Mouse (Mus musculus) embryonic facial prominence, embryonic 12.5 days (tissue): ENCODE results near the gene Prpsap1. TPM values are rescaled to one million over a fixed set of nuclear protein-coding genes. Genes with fewer than 3 reads are reported as not detected.

Source experiments
- ATAC-seq: fragments of 200-750 bp; cut with Nextera tagmentation; 2 replicates; pipeline ENCODE4 v1.8.0; 2017; ENCODE audit not compliant: insufficient number of reproducible peaks, insufficient read depth, low FRiP score, low TSS enrichment
- H3K27ac ChIP-seq: fragments of 300-500 bp; sonication (generic); 2 replicates; pipeline ENCODE4 v1.5.1; 2016; ENCODE audit warnings: mild to moderate bottlenecking
- H3K27me3 ChIP-seq: fragments of 300-500 bp; sonication (generic); 2 replicates; pipeline ENCODE4 v1.6.1; 2016; ENCODE audit warnings: mild to moderate bottlenecking, moderate library complexity
- H3K36me3 ChIP-seq: fragments of 300-500 bp; sonication (generic); 2 replicates; pipeline ENCODE4 v1.6.1; 2016; ENCODE audit warnings: mild to moderate bottlenecking
- H3K4me1 ChIP-seq: fragments of 300-500 bp; sonication (generic); 2 replicates; pipeline ENCODE4 v1.6.1; 2016
- H3K4me2 ChIP-seq: fragments of 300-500 bp; sonication (generic); replicated peaks from 2 replicates; pipeline ENCODE4 v1.6.1; 2016; ENCODE audit warnings: mild to moderate bottlenecking, moderate library complexity
- H3K4me3 ChIP-seq: fragments of 300-500 bp; sonication (generic); 2 replicates; pipeline ENCODE4 v1.5.1; 2016; ENCODE audit warnings: mild to moderate bottlenecking
- H3K9ac ChIP-seq: fragments of 300-500 bp; sonication (generic); 2 replicates; pipeline ENCODE4 v1.6.1; 2016; ENCODE audit warnings: mild to moderate bottlenecking, moderate library complexity
- H3K9me3 ChIP-seq: fragments of 300-500 bp; sonication (generic); 2 replicates; pipeline ENCODE4 v1.6.1; 2016; ENCODE audit warnings: mild to moderate bottlenecking, moderate library complexity
- WGBS: fragments of 180-500 bp; shearing (Covaris S2); methylation state at CpG from one replicate; pipeline ENCODE4 v1.1.7; 2016; 5-methylcytosine and 5-hydroxymethylcytosine counted together
- polyA plus RNA-seq: library from polyadenylated mRNA; unstranded; fragments of >200 nt; fragmentation: Nextera tagmentation; extraction: Ambion mirVana; gene quantifications from 2 replicates; pipeline ENCODE4 v1.2.1, GENCODE M21; 2016

Prpsap1 gene
- polyA plus RNA-seq, 1 experiment from 2014 or later: 197 TPM

DNA sequence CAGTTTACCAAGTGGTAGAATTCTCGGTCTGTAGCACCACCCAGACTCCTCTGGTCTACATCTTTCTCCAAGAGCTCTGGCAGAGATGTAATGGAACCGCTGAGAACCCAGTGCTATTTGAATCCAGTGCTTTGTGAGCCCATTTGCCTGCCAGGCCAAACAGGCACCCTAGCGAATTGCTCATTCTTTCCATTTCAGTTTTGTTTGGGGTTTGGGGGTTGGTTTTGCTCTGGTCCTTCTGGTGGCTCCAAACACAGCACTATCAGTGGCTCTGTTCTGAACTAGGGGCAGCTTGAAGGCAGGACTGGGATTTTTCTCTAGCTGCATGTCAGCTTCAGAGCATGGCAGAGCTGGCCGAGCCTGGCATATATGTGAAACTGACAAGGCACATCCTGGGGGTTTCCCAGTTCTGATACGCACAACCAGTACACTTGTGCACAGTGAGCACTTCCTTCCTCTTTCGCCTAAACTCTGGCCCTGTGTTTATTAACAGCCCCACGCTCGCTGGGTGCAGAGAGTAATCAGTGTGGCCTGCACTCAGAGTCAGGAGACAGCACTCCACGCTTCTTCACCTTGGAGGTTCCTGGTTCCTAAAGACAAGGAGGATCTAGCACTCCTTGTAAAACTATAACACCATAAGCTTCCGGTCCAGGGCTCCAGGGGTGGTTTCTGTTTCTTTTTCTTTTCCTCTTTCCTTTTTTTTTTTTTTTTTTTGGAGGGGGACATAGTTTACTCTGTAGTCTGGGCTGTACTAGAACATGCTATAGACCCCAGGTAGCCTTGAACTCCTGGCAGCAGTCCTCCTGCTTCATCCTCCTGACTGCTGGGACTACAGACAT is 70.0 kb downstream of the Prpsap1 start:
- no peak for ATAC-seq
- Histone ChIP-seq H3K9ac (no peak overlapping the region), H3K4me1 (peaks cover 11% of the 10 kb centered on the region), H3K4me3 (no peak overlapping the region), H3K27me3 (no peaks in the 10 kb centered on the region), H3K4me2 (no peak overlapping the region), H3K9me3 (no peaks in the 10 kb centered on the region), H3K27ac (no peak overlapping the region), H3K36me3 (no peaks in the 10 kb centered on the region)
- WGBS: 79% methylated on average over 10 of the region's 10 CpGs

DNA sequence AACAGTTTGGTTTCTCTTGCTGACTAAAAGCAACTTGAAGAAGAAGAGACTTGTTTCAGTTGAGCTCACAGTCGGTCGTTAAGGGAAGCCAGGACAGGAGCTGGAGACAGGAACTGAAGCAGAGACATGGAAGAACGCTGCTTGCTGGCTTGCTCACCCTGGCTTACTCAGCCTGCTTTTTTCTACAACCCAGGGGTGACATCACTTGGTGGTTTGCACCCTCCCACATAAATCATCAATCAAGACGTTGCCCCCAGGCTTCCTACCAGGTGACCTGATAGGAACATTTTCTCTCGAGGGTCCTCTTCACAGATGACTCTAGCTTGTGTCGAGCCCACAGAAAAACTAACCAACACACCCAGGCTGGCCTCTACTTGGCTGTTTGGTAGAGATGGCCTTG is 70.8 kb downstream of the Prpsap1 start:
- WGBS: 78% methylated on average over 6 of the region's 6 CpGs
- no peak for ATAC-seq

DNA sequence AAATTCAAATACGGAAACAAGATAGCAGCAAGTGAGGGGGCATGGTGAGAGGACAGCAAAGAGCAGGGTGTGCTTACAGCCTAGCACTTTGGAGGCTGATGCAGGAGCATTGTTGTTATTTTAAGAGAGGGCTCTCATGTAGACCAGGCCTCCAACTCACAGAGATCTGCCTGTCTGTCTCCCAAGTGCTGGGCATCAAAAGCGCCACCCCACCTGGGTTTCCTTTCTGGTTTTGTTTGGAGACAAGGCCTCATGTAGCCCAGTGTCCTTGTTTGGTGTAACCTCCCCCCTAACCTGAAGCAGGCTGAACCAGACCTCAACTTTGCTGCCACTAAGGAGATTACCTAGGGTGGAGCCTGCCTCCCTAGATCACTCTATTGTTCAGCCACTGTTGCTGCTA is 71.4 kb downstream of the Prpsap1 start:
- 88% methylated on average over 2 of the region's 2 CpGs for WGBS
- no peaks in the 10 kb centered on the region for H3K27me3 ChIP-seq
- no peak overlapping the region for H3K4me3 ChIP-seq
- no peak overlapping the region for H3K27ac ChIP-seq
- H3K4me2 ChIP-seq: no peak overlapping the region
- peaks cover 23% of the 10 kb centered on the region for H3K4me1 ChIP-seq
- no peak overlapping the region for H3K9ac ChIP-seq
- H3K36me3 ChIP-seq: no peaks in the 10 kb centered on the region
- H3K9me3 ChIP-seq: no peaks in the 10 kb centered on the region
- ATAC-seq: no peak

More for the DNA sequence above, 70.8 kb downstream of the Prpsap1 start:
- H3K4me2 ChIP-seq: no peak overlapping the region
- H3K9ac ChIP-seq: no peak overlapping the region
- H3K4me3 ChIP-seq: no peak overlapping the region
- H3K4me1 ChIP-seq: peaks cover 16% of the 10 kb centered on the region
- no peaks in the 10 kb centered on the region for H3K27me3 ChIP-seq
- no peak overlapping the region for H3K27ac ChIP-seq
- no peaks in the 10 kb centered on the region for H3K9me3 ChIP-seq
- no peaks in the 10 kb centered on the region for H3K36me3 ChIP-seq

- WGBS: 62% methylated on average over 6 of the region's 6 CpGs
- Histone ChIP-seq H3K36me3 (no peaks in the 10 kb centered on the region), H3K27me3 (no peaks in the 10 kb centered on the region), H3K4me3 (no peak overlapping the region), H3K27ac (no peak overlapping the region), H3K4me1 (peaks cover 29% of the 10 kb centered on the region), H3K9ac (no peak overlapping the region), H3K4me2 (no peak overlapping the region), H3K9me3 (no peaks in the 10 kb centered on the region)
- ATAC-seq: no peak
Observed at GRCm38 (mm10) chr11:116421102-116421501, 72.9 kb downstream of the Prpsap1 start.

Other genes starting within 250 kb of the Prpsap1 start
- 105 and 107 TPM in 2 replicates for gene Srp68, start 220.0 kb downstream of the Prpsap1 start, polyA plus RNA-seq
- gene Galr2, start 213.3 kb downstream of the Prpsap1 start, polyA plus RNA-seq: 0.47 and 0.56 TPM in 2 replicates
- gene Exoc7, start 187.0 kb downstream of the Prpsap1 start, polyA plus RNA-seq: 78.8 and 83.9 TPM in 2 replicates
- gene Foxj1, start 158.8 kb downstream of the Prpsap1 start, polyA plus RNA-seq: 1.0 and 1.8 TPM in 2 replicates
- gene Rnf157, start 81.2 kb downstream of the Prpsap1 start, polyA plus RNA-seq: 27.4 and 33.3 TPM in 2 replicates
- gene Ubald2, start 60.1 kb downstream of the Prpsap1 start, polyA plus RNA-seq: 32.3 and 44.1 TPM in 2 replicates
- 0.14 and 0.39 TPM in 2 replicates for gene Qrich2, start 28.0 kb downstream of the Prpsap1 start, polyA plus RNA-seq
- gene Sphk1, start 36.7 kb upstream of the Prpsap1 start, polyA plus RNA-seq: 6.9 and 8.3 TPM in 2 replicates
- gene Ube2o, start 87.2 kb upstream of the Prpsap1 start, polyA plus RNA-seq: 19.9 and 26.4 TPM in 2 replicates
- gene Aanat, start 92.2 kb upstream of the Prpsap1 start, polyA plus RNA-seq: not detected in 2 replicates
- gene Rhbdf2, start 132.8 kb upstream of the Prpsap1 start, polyA plus RNA-seq: 4.5 and 4.7 TPM in 2 replicates
- gene Prcd, start 159.3 kb upstream of the Prpsap1 start, polyA plus RNA-seq: 0.59 and 0.86 TPM in 2 replicates
- gene Cygb, start 160.1 kb upstream of the Prpsap1 start, polyA plus RNA-seq: 6.4 and 7.1 TPM in 2 replicates